Mouse (Mus musculus): ENCODE measurements around the gene Tex22.

Gene Tex22

DNA sequence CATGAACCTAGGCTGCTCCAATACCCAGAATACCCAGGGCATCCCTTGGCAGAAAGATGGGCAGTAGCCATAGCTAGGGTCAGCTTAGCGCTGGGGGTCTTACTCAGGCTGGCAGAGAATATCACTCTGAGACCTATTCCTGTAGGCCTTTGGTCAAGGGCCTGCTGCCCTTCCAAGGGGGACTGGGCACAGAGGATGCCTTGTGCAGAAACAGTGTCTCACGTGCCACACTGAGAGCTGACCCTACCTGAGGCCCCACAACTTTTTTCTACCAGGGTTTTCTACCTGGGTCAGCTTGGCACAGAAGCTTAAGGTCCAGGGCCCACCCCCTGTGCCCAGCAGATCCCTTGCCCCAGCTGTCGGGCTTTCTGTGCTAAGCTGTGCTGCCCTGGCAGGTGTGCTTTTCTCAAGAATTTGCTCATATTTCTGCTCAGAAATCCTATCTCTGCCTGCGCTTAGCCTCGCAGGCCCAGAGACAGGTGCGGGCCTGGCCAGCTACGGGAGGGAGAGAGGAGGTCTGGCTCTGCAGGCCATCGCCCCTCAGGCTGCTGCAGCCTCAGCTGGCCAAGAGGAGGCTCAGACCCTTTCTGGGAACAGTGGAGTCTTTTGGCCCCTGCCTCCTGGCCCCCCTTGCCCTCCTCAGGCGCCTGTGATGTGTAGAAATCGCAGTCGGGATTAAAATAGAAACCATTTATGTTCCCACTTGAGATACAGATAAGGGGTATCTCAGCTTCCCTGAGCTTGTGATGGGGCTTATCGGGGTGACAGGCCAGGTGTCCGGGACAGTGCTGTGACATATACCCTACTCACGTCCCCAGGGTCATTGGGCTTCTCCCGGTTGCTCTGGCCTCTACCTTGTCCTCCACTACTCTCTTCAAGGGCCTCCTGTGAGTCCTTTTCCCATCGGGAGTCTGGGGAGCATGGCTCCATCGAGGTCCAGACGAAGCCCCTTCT lies 63.2 kb downstream of the Tex22 start:
- DNase-seq (ENCODE audit: low spot score in 2 of 2): no peak

DNA sequence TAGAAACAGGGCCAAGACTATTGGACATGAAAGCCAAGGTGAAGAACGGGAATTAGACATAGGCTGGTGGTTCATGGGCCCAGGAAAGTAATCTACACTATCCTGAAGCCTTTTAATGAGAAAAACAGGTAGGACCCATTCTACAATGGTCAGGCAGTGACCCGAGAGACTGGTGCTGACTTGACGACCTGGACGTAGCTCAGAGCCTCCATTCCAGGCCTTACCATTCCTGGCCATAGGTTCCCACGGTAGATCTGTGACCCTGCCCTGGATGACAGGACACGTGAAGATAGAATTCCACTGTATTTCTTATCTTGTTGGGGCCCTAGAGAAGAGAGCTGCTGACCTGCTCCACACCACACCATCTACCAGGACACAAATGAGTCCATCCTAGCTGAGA lies 64.0 kb downstream of the Tex22 start:
- no peak for DNase-seq (ENCODE audit: low spot score in 2 of 2)
